Mouse (Mus musculus) urinary bladder, postnatal 36 days (tissue): ENCODE measurements at regions not wholly inside any gene's neighbourhood (a gene's known extent, or its start where the extent isn't known, plus 50 kb on each side); places are given as distances from the start of the nearest gene placed in this dataset.

Experiments
- DNase-seq, 2 experiments: peaks; one replicate each; pipeline ENCODE4 v3.0.0; 2022; ENCODE audit warnings: low spot score in 2 of 2, mixed read lengths in 1 of 2

DNA sequence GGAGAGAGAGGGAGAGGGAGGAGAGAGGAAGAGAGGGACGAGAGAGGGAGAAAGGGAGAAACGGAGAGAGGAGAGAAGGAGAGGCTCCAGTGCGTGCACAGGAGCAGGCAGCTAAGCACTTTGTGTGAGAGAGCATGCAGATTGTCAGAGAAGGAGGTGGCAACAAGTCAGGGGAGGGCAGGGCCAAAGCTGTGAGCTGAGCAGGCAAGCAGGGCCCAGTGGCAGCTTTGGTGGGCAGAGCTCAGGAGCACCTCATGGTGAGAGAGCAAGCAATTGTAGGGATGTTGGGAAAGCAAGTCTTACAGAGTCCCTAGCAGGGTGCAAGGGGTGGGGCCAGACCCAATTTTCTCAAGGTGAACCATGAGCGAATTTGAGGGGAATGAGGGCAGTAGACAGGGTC is 234.3 kb upstream of the Hey2 start:
- DNase-seq, result no peak

DNA sequence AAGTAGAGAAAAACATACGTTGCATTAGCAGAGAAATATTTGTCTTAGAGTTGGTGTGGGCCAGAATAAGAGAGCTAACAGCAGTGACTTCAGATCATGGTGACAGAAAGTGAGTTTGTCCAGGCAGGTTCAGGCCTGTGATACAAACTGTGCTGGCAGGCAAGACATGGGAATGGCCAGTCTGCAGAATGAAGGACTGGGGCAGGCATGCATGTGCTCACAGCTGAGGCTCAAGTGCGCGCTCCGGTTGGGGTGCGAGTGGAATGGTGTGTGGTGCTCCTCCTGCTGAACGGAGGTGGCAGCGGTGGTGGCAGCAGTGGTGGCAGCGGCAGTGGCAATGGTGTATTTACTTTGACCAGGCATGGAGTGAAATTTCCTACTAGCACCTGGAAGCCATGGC is 233.8 kb upstream of the Hey2 start:
- peak; percentile 33 to 38 for DNase-seq

DNA sequence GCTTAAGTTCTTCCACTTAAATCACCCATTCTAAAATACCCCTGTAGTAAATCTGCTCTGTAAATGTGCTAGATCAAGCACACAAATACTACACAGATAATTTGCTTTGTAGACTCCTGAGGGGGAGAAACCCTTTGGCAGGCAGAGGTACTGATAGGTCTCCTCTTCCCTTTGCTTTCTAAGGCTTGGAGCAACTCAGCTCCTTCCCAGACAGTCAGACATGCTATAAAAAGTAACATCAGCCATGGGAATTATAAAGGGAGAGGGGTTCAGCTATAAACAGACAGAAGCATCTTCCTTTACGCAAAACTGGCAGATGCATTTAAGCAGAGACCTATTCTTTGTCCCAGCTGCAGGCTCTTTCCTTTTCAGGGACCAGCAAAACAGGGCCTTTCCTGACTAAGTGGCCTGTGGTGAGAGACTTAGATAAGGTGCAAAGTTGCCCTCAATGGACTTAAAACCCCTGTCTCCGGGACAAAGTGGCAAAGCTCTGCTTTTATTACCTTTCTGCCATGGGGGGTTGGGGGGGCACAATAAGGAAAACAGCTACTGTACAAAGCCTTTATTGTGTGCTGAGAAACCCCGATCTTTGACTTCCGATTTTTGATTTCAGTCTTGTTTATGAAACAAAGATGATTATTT is 231.5 kb upstream of the Hey2 start:
- DNase-seq, result no peak

DNA sequence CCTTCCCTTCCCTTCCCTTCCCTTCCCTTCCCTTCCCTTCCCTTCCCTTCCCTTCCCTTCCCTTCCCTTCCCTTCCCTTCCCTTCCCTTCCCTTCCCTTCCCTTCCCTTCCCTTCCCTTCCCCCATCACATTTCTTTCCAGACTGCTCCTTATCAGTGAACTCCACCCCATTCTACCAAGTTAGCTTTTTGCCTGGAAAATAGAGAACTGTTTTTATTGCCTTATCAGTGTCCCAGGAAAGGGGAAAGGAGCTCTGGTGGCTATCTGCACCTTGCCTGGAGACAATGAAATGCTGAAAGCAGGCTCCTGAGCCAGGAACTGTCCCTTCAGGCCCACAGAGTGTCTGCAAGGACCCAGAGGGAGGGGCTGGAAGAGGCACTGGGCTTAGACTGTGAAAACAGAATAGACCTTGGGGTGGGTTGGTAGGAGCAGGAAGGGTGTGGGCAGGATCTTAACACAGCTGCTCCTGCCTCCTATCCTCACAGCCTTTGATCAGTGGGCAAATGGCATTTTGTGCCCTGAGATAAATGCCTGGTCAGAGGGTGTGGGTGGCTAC is 226.1 kb upstream of the Hey2 start:
- no peak for DNase-seq

DNA sequence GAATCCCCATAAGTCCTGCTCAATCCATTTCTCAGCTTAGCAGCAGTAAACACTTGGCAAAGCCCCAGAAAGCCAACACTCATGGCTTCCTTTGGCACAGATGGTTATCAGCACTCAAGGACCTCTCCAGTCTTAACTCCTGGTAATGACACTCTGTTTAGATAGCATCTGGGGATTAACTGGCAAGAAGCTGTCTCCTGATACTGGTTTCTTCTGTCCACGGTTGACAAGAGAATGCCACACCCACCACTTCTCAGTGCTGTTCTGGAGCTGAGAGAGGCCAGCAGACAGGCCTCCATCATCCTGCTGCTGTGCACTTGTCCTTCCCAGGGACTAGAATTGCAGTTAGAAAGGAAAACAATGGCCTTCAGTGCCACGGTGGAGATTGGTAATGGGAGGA is 220.1 kb upstream of the Hey2 start:
- DNase-seq, result no peak

DNA sequence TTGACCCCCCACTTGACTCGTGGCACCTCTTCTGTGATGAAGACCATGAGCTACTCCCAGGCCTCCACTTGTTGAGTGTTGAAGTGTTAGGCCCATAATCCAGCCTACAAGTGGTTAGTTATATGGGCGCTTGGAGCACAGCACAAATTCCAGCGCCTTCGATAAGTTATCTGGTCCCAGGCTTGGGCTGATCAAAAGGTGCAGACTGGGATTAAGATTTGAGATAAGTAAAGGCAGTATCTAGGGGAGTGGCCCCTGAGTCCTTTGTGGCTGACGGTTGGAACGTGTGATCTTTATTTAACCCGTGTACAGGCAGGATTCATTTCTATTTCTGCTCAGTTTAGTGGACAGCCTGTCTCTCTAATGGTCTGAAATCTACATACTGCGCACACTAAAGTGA is 210.7 kb upstream of the Hey2 start:
- no peak for DNase-seq

DNA sequence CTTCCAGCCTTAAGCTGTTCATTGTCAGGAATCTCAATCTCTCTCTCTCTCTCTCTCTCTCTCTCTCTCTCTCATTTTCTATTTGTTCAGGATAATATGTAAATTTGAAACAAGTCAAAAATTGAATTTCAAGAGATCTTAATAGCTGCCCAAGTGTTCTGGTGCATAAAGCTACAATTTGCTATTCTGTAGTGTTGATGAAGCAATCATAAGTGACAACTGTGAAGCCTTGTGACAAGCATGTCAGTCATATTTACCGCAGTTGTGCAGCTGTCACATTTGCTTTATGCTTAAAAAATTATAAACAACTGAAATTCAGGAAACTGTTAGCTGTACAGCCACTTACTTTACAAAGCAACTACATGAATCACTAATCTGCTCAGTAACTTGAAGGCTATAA is 208.6 kb upstream of the Hey2 start:
- no peak for DNase-seq

DNA sequence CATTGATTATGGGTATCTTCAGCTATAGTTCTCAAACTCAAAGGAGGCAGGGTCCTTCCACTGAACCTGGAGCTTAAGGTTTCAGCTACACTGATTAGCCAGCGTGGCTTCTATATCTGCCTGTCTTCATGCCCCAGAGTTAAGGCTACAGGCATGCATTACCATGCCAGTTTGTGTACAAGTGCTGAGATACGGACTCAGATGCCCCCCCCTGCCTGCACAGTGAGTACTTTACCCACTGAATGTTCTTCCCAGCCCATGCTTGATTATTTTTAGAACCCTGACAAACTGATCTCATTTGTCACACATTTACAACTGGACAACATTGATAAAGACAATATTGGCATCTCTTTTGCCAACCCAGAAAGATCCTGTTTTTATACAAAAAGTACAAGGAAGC is 206.8 kb upstream of the Hey2 start:
- no peak for DNase-seq

DNA sequence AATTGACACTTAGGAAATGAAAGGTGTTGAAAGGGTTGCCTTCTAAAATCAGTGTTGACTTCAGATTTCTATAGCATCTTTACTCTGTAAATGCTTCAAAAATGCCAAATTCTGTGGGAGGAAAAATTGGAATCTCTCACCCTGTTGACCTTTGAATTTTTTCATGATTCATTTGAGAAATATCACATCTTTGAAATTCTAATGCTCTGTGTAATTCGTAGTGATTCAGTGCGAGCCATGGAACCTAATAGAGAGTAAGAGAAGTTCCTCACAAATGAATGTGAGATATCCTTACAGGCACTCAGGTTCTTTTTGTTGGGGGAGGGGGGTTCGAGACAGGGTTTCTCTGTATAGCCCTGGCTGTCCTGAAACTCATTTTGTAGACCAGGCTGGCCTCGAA is 193.0 kb upstream of the Hey2 start:
- no peak for DNase-seq

DNA sequence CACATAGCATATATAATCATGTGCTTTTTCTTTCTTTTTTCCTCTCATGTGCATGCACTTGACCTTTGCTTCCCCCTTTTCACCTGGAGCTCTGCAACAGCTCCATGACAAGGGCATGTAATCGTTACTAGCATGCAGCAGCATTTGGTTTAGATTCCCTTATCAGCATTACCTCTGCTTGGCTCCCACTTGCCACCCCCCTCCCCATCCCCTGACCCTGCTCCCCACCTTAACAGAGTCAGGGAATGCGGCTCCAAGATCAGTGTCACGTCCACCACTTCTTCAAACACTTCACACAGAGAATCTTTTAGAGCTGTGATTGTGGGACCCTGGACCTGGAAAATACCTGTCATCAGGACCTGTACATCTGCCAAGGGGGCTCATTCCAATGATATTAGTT is 192.2 kb upstream of the Hey2 start:
- no peak for DNase-seq

DNA sequence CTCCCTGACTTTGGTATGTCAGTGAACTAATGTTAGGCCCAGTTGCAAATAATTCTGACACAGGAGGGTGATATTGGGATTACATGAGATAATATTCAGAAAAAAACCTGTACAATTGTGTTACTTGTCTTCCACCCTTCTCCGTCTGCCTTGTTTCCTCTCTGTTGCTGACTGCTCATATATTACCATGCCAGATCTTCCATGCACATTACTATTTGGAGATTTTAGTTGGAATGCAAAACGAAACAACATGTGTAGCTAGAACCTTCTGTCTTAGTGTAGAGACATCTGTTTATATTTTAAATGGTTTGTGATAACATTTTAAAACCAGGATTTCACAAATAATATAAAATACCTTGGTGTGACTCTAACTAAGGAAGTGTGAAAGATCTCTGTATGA is 188.1 kb upstream of the Hey2 start:
- no peak for DNase-seq

DNA sequence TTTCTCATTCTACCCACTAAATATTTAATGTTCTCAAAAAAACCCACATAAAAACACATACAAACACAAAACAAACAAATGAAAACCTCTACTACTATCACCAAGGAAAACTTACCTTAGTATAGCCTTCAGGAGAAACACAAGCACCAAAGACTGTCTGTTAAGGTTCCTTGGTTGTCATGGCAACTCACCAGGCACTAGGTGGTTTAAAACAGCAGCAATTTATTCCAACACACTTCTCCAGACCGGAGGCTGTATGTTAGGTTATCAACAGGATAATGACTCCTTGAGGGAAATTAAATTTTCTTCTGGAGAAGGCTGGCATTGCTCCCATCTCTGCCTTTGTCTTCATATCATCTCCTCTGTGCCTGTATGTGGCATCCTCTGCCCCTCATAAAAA is 183.8 kb upstream of the Hey2 start:
- no peak for DNase-seq

DNA sequence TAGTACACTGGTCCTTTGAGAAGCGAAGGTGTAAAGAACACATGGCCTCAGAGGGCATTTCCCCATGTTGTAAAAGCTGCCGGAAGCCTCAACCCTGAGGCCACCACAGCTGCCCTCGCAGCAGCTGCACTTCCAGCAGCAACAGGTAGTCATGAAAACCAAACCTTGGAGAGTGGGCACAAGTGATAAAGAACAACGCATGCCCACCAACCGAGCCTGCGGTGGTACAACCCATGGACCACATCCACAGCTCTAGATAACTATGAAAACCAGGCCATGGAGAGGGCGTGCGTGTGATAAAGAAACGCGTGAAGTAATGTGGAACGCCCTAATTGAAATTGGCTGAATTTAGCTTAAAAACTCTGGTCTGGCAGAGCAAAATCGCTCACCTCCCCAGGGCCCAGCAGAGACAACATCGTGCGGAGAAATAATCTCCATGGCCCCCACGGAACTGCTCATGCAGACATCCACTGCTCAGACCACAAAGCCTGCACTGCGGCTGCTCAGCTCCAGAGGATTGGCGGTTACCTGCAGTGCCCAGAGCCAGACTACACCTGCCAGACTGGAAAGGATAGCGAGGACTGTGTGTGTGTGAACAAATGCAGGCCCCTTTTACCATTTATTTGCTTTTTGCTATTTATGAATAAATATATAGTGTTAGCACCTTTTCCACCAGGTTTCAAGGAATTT is 170.2 kb upstream of the Hey2 start:
- no peak for DNase-seq

DNA sequence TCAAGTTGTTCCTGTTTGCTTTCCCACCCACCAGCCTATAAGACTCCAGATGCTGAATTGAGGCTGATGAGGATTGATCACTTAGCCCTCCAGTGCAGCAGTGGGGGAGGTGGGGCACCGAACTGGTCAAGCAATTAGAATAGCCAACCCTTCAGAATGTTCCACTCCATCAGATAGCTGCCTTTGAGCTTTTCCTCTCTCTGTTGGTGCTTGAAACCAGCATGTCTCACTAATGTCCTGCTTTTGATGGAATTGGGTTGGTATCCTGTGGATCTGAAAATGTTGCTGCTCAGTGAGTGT is 167.3 kb upstream of the Hey2 start:
- DNase-seq, result no peak

DNA sequence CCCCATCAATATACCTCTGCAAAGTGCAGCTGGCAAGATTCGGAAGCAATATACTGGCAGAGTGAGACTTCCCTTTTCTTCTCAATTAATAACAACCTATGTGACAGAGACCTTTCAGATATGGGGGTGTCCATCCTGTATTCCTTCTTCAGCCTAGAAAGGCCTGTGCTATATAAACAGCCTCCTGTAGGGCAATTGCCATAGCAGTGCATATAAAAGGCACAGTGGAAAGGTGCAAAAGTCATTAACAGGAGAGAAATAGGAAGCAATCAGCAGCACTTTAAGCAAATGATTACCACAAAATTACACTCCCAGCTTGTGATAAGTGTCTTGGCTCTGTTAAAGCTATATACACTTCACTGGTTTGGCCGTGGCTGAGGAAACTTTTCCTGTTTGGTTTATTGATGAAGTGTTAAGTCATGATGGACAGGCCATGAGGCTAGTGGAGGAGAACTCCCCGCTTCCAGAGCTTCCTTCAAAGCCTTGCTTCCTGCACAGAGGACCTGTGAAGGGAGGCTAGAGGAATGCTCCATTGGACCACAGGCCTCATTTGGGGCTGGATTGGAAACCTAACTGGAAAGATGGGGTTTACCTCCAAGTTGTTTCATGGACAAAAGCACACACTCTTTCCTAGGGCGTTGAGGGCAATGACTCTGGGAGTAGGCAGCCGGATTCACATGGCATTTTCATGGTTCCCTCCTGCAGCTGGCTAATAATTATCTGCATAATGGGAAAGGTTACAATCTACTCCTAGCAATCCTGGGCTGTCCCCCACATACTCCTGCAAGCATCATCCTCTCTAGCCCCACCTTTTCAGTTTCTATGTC is 166.7 kb upstream of the Hey2 start:
- DNase-seq, result no peak

DNA sequence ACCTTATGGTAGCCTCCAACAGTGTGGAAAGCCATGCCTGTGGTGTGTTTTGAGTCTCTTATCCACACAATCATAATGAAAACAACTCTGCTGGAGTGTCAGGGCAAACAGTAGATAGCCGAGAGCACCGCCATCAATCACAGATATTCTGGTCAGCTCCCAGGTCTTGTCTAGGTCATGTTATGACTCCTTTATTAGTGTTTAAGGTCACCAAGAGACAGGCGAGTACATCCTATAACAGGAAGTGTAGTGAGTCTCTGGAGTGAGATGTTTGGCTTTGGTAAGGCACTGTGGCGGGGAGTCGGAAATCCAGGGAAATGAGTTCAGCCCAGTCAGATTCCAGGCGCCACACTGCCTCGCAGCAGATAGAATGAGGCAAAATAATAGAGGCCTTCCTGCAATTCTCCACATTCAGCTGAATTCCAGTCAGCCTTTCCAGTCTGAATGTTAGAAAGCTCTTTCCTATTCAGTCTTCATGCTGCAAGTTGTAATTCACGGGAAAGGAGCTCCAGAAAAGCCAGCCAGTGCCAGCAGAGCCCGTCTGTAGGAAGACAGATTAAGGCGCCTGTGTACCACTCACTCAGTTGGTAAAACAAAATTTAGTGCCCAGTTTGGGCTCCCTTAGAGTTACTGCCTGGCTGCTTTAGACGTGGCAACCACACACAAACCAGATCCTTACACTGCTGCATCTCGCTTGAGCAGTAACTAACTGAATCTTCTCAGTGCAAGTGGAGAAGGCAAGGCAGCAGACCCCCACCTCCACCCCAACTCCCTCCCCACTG is 155.8 kb upstream of the Hey2 start:
- no peak for DNase-seq

DNA sequence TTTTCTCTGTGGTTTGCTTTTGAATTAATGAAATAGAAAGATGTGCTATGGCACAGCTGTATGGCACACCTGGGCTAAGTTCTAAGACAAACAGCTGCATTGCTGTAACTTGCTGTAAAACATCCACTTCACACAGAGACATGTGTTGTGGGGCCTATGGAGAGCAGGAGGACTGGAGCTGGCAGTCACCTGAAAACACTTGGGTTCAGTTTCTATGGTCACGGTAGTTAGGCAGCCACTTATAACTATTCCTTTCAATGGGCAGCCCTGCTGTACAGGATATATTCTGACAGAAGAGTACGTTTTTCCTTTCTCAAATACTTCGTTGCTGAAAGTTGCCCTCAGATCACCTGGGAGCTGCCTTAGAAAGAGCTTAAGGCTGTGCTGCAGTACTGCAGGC is 149.6 kb upstream of the Hey2 start:
- DNase-seq, result no peak

DNA sequence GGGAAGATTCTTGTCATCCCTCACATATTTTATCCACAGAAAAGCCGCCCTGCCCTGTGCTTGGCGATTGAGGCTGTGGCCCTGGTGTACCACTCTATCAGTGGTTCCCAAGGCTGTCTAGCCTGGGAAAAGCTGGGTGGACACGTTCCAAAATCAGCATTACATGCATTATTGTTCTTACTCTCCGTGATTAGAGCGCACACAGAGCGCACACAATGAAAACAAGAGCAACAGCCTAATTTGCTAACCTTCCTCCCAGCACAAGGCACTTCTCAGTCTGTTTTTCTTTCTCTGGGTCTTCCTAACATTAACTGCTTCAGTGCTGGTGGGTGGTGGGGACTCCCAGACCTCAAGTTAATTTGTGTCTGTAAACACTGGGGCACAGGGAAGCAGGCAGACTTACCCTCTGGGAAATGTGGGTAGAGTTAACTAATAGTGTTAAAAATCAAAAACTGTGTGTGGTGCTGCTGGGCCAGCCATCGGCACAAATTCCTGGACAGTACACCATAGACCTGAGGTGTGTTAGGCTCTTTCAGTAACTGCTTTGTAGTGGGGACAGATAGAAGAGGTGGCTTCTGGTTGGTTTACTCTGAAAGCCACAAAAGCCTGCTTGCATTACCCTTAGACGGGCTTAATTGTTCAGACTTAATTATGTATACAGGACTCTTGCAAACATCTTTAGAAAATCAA is 137.8 kb upstream of the Hey2 start:
- DNase-seq, result no peak

DNA sequence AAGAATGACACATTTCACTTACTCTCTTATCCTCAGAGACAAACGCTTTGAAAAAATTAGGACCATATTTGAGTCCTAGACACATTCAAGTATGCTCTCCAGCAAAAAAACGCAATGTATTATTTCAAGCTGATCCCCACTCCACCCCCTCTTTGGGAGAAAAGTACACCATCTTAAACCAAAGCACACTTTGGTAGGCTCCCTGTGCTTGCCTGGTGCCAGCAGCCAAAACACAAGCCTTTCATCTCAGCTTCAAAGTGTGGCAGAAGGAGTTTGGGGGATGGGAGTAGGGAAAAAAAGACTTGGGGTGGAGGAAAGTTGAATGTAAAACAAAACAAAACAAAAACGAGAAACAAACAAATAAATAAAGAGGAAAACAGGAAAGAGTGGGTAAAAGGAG is 137.2 kb upstream of the Hey2 start:
- DNase-seq, result no peak

DNA sequence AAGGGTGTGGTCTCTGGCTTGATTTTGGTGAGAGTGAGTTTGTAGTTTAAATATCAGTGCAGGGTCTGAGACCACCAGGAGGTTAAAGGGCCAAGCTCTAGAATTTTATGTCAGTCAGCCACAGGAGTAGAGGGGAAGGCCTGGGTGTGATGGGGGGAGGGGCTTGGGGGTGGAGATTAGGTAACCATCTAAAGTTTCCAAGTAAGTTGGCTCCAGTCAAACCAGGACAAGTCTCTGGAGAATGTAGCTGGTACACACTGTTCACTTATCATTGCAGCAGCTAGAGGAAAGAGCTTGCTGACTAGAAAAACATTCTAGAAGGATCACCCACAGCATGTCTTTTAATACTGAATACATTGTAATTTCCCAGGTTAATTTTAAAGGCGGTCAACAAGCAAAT is 123.6 kb upstream of the Hey2 start:
- DNase-seq, result no peak

DNA sequence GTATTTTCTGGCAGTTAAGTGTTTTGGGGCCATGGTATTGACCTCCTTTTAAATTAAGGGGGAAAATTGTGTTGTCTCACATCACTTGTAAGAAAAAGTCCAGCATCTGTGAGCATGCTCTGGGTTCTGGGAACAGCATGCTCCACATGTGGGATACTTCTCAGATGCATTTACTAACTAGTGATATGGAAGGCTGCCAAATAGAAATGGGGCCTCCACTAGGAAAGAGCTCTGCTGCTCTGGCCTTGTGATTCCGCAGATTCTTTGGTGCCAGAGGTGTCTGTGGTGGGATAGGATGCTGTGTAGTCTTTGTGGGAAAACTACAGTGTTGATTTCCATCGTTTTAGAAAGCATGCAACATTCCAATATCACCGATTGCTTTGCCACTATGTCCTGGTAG is 111.2 kb upstream of the Hey2 start:
- DNase-seq, result no peak

DNA sequence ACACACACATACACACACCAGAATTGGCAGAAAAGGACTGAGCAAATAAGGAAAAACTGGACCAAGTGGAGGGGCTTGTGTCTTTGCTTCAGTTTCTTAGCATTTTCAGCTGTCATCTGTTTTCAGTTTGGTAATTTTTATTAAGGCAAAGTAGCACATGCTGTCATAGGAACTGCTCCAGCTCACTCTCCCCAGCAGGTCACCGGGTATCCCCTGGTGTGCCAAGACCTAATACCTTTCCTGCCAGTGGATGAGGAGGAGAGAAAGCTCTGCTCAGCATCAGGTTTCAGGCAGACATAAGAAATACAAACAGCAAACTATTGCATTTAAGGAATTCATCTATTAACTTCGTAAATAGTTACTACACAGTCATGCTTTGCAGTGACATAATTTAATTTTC is 109.8 kb upstream of the Hey2 start:
- DNase-seq, result no peak
